Mouse (Mus musculus): ENCODE measurements around the gene Camta2. TPM values are rescaled to one million over a fixed set of nuclear protein-coding genes. Genes with fewer than 3 reads are reported as not detected.

The Camta2 gene
- total and polyA plus RNA-seq, 2 experiments from 2014 or later: 8.7 to 10.5 TPM

DNA sequence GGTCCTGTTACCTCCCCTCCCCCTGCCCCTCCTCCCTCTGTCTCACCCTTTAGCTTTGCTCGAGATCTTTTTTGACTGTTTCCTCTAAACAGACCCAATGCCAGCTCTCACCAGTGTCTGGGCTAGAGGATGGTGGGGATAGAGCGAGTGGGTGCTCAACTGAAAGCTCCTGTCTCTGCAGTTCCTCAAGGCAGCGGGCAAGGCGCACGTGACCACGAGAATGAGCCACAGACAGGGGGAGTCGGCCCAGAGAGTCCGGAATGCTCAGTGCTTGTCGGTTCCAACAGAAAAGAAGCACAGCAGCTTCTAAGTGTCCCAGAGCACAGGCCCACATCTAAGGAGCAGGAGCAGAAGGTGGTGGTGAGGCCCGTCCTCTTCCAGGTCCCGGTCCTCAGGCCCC, 13.4 kb downstream of the Camta2 start:
- Histone ChIP-seq H3K9me3 (replicated peaks; ENCODE audit: control insufficient read depth, low read length) (no peaks in the 10 kb centered on the region), H3K4me1 (ENCODE audit: control insufficient read depth, insufficient read depth) (0 out of 2 replicates have a peak, but pooled peaks cover 3% of the 10 kb centered on the region), H3K4me2 (ENCODE audit: low read depth, low read length) (no peak overlapping the region), H3K36me3 (replicated peaks; ENCODE audit: control insufficient read depth, insufficient read depth, low read length) (peaks cover 51% of the 10 kb centered on the region), H3K9ac (replicated peaks; ENCODE audit: low read depth, low read length) (no peak overlapping the region), H3K27ac (ENCODE audit: low read depth) (no peak overlapping the region), H3K27me3 (ENCODE audit: control insufficient read depth, insufficient read depth, low read length) (no peaks in the 10 kb centered on the region), H3K4me3 (ENCODE audit: low read depth, low read length) (no peak overlapping the region)
- DNase-seq (ENCODE audit: low spot score): no peak
- no peak for TF ChIP-seq CTCF (IDR thresholded peaks at IDR 0.05; ENCODE audit: low read depth)
- no peak for TF ChIP-seq EP300 (IDR thresholded peaks at IDR 0.05; ENCODE audit: low read depth)
- ATAC-seq (ENCODE audit: insufficient read depth, low read depth): no peak
- 70% methylated on average over 11 of the region's 11 CpGs for WGBS

- H3K36me3 ChIP-seq (replicated peaks; ENCODE audit: control insufficient read depth, insufficient read depth, low read length): peaks cover 46% of the 10 kb centered on the region
- ATAC-seq (ENCODE audit: insufficient read depth, low read depth) (no peak), DNase-seq (ENCODE audit: low spot score) (no peak)
- H3K9ac ChIP-seq (replicated peaks; ENCODE audit: low read depth, low read length): no peak overlapping the region
- H3K4me1 ChIP-seq (ENCODE audit: control insufficient read depth, insufficient read depth): 0 out of 2 replicates have a peak, but pooled peaks cover 3% of the 10 kb centered on the region
- WGBS: 80% methylated on average over 6 of the region's 6 CpGs
- TF ChIP-seq CTCF (IDR thresholded peaks at IDR 0.05; ENCODE audit: low read depth) (no peak), EP300 (IDR thresholded peaks at IDR 0.05; ENCODE audit: low read depth) (no peak)
- H3K27ac ChIP-seq (ENCODE audit: low read depth): no peak overlapping the region
- no peak overlapping the region for H3K4me3 ChIP-seq (ENCODE audit: low read depth, low read length)
- no peaks in the 10 kb centered on the region for H3K27me3 ChIP-seq (ENCODE audit: control insufficient read depth, insufficient read depth, low read length)
- no peak overlapping the region for H3K4me2 ChIP-seq (ENCODE audit: low read depth, low read length)
- no peaks in the 10 kb centered on the region for H3K9me3 ChIP-seq (replicated peaks; ENCODE audit: control insufficient read depth, low read length)
Observed at GRCm38 (mm10) chr11:70674014-70674413, 13.9 kb downstream of the Camta2 start.

- Histone ChIP-seq H3K4me3 (ENCODE audit: low read depth, low read length) (no peak overlapping the region), H3K27me3 (ENCODE audit: control insufficient read depth, insufficient read depth, low read length) (no peaks in the 10 kb centered on the region), H3K27ac (ENCODE audit: low read depth) (no peak overlapping the region), H3K9me3 (replicated peaks; ENCODE audit: control insufficient read depth, low read length) (no peaks in the 10 kb centered on the region), H3K4me2 (ENCODE audit: low read depth, low read length) (no peak overlapping the region), H3K4me1 (ENCODE audit: control insufficient read depth, insufficient read depth) (peaks cover 11% of the 10 kb centered on the region), H3K9ac (replicated peaks; ENCODE audit: low read depth, low read length) (no peak overlapping the region), H3K36me3 (replicated peaks; ENCODE audit: control insufficient read depth, insufficient read depth, low read length) (peaks cover 30% of the 10 kb centered on the region)
- no peak for ATAC-seq (ENCODE audit: insufficient read depth, low read depth)
- WGBS: 79% methylated on average over 16 of the region's 16 CpGs
- TF ChIP-seq CTCF (IDR thresholded peaks at IDR 0.05; ENCODE audit: low read depth) (no peak), EP300 (IDR thresholded peaks at IDR 0.05; ENCODE audit: low read depth) (no peak)
- DNase-seq (ENCODE audit: low spot score): no peak
Observed at GRCm38 (mm10) chr11:70671333-70672047, 16.4 kb downstream of the Camta2 start.

DNA sequence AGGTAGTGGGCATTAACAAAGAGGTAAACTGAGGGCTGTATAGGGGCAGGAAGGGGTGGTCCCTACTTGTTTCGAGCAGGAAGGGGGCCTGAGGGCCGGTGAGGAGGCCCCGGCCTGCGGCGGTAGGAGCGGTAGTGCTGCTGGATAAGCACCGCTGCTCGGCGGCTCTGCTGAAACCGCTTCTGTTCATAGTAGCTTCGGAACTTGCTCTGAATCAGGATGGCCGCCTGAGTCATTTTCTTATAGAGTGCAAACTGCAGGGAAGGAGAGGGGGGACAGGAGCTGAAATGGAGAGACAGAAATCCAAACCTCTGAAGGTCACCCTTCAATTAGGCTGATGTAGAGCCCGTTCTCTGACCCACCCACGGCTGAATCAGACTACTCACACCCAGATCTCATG, 17.4 kb downstream of the Camta2 start:
- H3K4me2 ChIP-seq (ENCODE audit: low read depth, low read length): peak overlapping the region; percentile 91
- DNase-seq (ENCODE audit: low spot score) (no peak), ATAC-seq (ENCODE audit: insufficient read depth, low read depth) (no peak)
- H3K4me1 ChIP-seq (ENCODE audit: control insufficient read depth, insufficient read depth): peaks cover 7% of the 10 kb centered on the region
- peak overlapping the region; percentile 97 for H3K27ac ChIP-seq (ENCODE audit: low read depth)
- no peaks in the 10 kb centered on the region for H3K9me3 ChIP-seq (replicated peaks; ENCODE audit: control insufficient read depth, low read length)
- H3K36me3 ChIP-seq (replicated peaks; ENCODE audit: control insufficient read depth, insufficient read depth, low read length): peaks cover 29% of the 10 kb centered on the region
- H3K27me3 ChIP-seq (ENCODE audit: control insufficient read depth, insufficient read depth, low read length): no peaks in the 10 kb centered on the region
- no peak for TF ChIP-seq EP300 (IDR thresholded peaks at IDR 0.05; ENCODE audit: low read depth)
- TF ChIP-seq CTCF (IDR thresholded peaks at IDR 0.05; ENCODE audit: low read depth): no peak
- WGBS: 48% methylated on average over 14 of the region's 14 CpGs
- no peak overlapping the region for H3K9ac ChIP-seq (replicated peaks; ENCODE audit: low read depth, low read length)
- peak overlapping the region; percentile 74 for H3K4me3 ChIP-seq (ENCODE audit: low read depth, low read length)

DNA sequence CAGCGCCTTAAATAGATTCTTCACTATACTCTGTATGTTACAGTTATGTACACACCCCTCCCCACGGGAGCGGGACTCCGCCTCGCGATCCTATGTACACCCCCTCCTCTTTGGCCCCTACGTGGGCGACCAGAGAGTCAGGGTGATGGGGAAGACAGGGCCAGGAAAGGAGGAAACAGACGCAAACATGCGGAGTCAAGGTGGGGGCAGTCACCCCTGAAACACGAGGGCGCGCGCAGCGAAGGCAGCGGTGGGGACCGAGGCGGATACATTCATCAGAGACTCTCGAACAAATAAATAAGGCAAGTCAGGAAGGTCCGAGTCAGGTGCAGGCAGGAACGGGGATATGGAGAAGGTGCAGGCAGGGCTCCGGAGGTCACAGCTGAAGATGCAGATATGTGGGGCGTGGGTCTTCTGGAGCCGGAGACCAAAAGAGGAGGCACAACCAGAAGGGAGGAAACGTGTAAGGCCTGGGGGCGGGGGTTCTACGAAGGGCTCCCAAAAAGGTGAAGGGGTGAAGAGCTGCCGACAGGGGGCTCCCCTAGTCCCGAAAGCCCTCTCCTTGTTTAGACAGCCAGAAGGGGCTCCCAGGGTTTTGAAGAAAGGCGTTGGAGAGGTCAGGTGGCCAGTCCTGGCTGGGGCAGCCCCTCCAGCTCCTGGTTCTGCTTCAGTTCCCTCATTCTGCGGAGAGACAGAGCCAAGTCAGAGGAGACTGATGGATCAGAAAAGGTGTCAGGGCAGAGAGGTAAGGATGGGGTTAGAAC, 18.1 kb downstream of the Camta2 start:
- ATAC-seq (ENCODE audit: insufficient read depth, low read depth): peak; percentile 8
- Histone ChIP-seq H3K4me3 (ENCODE audit: low read depth, low read length) (peak overlapping the region; percentile 74), H3K4me1 (ENCODE audit: control insufficient read depth, insufficient read depth) (peaks cover 7% of the 10 kb centered on the region), H3K36me3 (replicated peaks; ENCODE audit: control insufficient read depth, insufficient read depth, low read length) (peaks cover 29% of the 10 kb centered on the region), H3K27me3 (ENCODE audit: control insufficient read depth, insufficient read depth, low read length) (no peaks in the 10 kb centered on the region), H3K9ac (replicated peaks; ENCODE audit: low read depth, low read length) (peak overlapping the region; percentile 52), H3K9me3 (replicated peaks; ENCODE audit: control insufficient read depth, low read length) (no peaks in the 10 kb centered on the region), H3K27ac (ENCODE audit: low read depth) (peak overlapping the region; percentile 97), H3K4me2 (ENCODE audit: low read depth, low read length) (peak overlapping the region; percentile 91)
- WGBS: under 1% methylated on average over 31 of the region's 31 CpGs
- peak; percentile 65 for DNase-seq (ENCODE audit: low spot score)
- peak; percentile 45 for TF ChIP-seq CTCF (IDR thresholded peaks at IDR 0.05; ENCODE audit: low read depth)
- no peak for TF ChIP-seq EP300 (IDR thresholded peaks at IDR 0.05; ENCODE audit: low read depth)
